Mouse (Mus musculus) forebrain, postnatal 0 days (tissue): ENCODE results near the gene Macf1. TPM values are rescaled to one million over a fixed set of nuclear protein-coding genes. Genes with fewer than 3 reads are reported as not detected.

Experiments
- ATAC-seq: fragments of 200-750 bp; cut with Nextera tagmentation; 2 replicates; pipeline ENCODE4 v1.8.0; 2017; ENCODE audit warnings: mild to moderate bottlenecking, moderate library complexity
- DNase-seq: peaks from one replicate; pipeline ENCODE4 v3.0.0-alpha.2; 2015
- H3K27ac ChIP-seq: fragments of 300-500 bp; sonication (generic); 2 replicates; pipeline ENCODE4 v1.5.1; 2014; ENCODE audit warnings: low read depth, mild to moderate bottlenecking, antibody characterized with exemption, low read length, moderate library complexity, mixed read lengths
- H3K27me3 ChIP-seq: fragments of 300-500 bp; sonication (generic); 2 replicates; pipeline ENCODE4 v1.6.1; 2014; ENCODE audit warnings: mild to moderate bottlenecking, low read length, mixed read lengths; ENCODE audit not compliant: insufficient read depth
- H3K36me3 ChIP-seq: fragments of 300-500 bp; sonication (generic); 2 replicates; pipeline ENCODE4 v1.6.1; 2014; ENCODE audit warnings: mild to moderate bottlenecking, moderate library complexity; ENCODE audit not compliant: insufficient read depth
- H3K4me1 ChIP-seq: fragments of 300-500 bp; sonication (generic); 2 replicates; pipeline ENCODE4 v1.6.1; 2014; ENCODE audit warnings: antibody characterized with exemption; ENCODE audit not compliant: insufficient read depth
- H3K4me2 ChIP-seq: fragments of 300-500 bp; sonication (generic); 2 replicates; pipeline ENCODE4 v1.6.1; 2014; ENCODE audit warnings: low read depth, mild to moderate bottlenecking, moderate library complexity
- H3K4me3 ChIP-seq: fragments of 300-500 bp; sonication (generic); 2 replicates; pipeline ENCODE4 v1.5.1; 2014; ENCODE audit warnings: low read depth, low read length, mixed read lengths
- H3K9ac ChIP-seq: fragments of 300-500 bp; sonication (generic); 2 replicates; pipeline ENCODE4 v1.6.1; 2014; ENCODE audit warnings: mild to moderate bottlenecking
- H3K9me3 ChIP-seq: fragments of 300-500 bp; sonication (generic); 2 replicates; pipeline ENCODE4 v1.6.1; 2016; ENCODE audit warnings: low read length
- CTCF ChIP-seq: sonication (generic); IDR thresholded peaks from 2 replicates; pipeline ENCODE4 v1.5.1; 2016; ENCODE audit warnings: antibody characterized with exemption, control low read depth, low read depth
- WGBS: fragments of 180-500 bp; shearing (Covaris S2); extraction: QIAGEN DNeasy Blood & Tissue Kit; methylation state at CpG from one replicate; pipeline ENCODE4 v1.1.7; 2014; 5-methylcytosine and 5-hydroxymethylcytosine counted together
- polyA plus RNA-seq: library from polyadenylated mRNA; unstranded; fragments of >200 nt; fragmentation: Nextera tagmentation; extraction: Ambion mirVana; gene quantifications from 2 replicates; pipeline ENCODE4 v1.2.1, GENCODE M21; 2015
- total RNA-seq: library from RNA; depleted of rRNA; stranded (reverse); fragments of >200 nt; gene quantifications from 2 replicates; pipeline ENCODE4 v1.2.3, GENCODE M21; 2014

Macf1 gene
- total and polyA plus RNA-seq, 2 experiments from 2014 or later = 58.2 to 345 TPM

- Histone ChIP-seq H3K4me1 (peaks cover 31% of the 10 kb centered on the region), H3K4me2 (no peak overlapping the region), H3K4me3 (no peak overlapping the region), H3K36me3 (peaks cover 12% of the 10 kb centered on the region), H3K27ac (no peak overlapping the region), H3K27me3 (no peaks in the 10 kb centered on the region), H3K9ac (no peak overlapping the region), H3K9me3 (no peaks in the 10 kb centered on the region)
- no peak for TF ChIP-seq CTCF
- WGBS = 21% methylated on average over 1 of the region's 1 CpGs
- no peak for ATAC-seq
- DNase-seq = peak; percentile 41
Measured at GRCm38 (mm10) chr4:123404056-123404455, 280.1 kb downstream of the Macf1 start.

GRCm38 (mm10) chr4:123402244-123402643 is 281.9 kb downstream of the Macf1 start:
- H3K27ac ChIP-seq = no peak overlapping the region
- no peak for ATAC-seq
- peaks cover 24% of the 10 kb centered on the region for H3K36me3 ChIP-seq
- no peak for DNase-seq
- WGBS = 86% methylated on average over 1 of the region's 1 CpGs
- no peaks in the 10 kb centered on the region for H3K9me3 ChIP-seq
- no peak for TF ChIP-seq CTCF
- H3K4me3 ChIP-seq = no peak overlapping the region
- peaks cover 25% of the 10 kb centered on the region for H3K4me1 ChIP-seq
- no peaks in the 10 kb centered on the region for H3K27me3 ChIP-seq
- H3K4me2 ChIP-seq = no peak overlapping the region
- no peak overlapping the region for H3K9ac ChIP-seq

- Histone ChIP-seq H3K9me3 (no peaks in the 10 kb centered on the region), H3K27ac (no peak overlapping the region), H3K9ac (no peak overlapping the region), H3K36me3 (peaks cover 32% of the 10 kb centered on the region), H3K27me3 (no peaks in the 10 kb centered on the region), H3K4me2 (no peak overlapping the region), H3K4me1 (peaks cover 17% of the 10 kb centered on the region), H3K4me3 (no peak overlapping the region)
- TF ChIP-seq CTCF = no peak
- 48% methylated on average over 3 of the region's 3 CpGs for WGBS
- DNase-seq (no peak), ATAC-seq (peak; percentile 59)
Measured at GRCm38 (mm10) chr4:123401265-123401664, 282.9 kb downstream of the Macf1 start.

- H3K4me2 ChIP-seq = no peak overlapping the region
- no peak overlapping the region for H3K27ac ChIP-seq
- ATAC-seq (no peak), DNase-seq (no peak)
- H3K4me1 ChIP-seq = no peaks in the 10 kb centered on the region
- H3K4me3 ChIP-seq = no peak overlapping the region
- no peaks in the 10 kb centered on the region for H3K9me3 ChIP-seq
- no peaks in the 10 kb centered on the region for H3K27me3 ChIP-seq
- H3K36me3 ChIP-seq = peaks cover 59% of the 10 kb centered on the region
- 91% methylated on average over 5 of the region's 5 CpGs for WGBS
- H3K9ac ChIP-seq = no peak overlapping the region
- no peak for TF ChIP-seq CTCF
Measured at GRCm38 (mm10) chr4:123397643-123398434, 286.3 kb downstream of the Macf1 start.

GRCm38 (mm10) chr4:123397049-123397448 is 287.1 kb downstream of the Macf1 start:
- no peak overlapping the region for H3K9ac ChIP-seq
- no peak for TF ChIP-seq CTCF
- H3K27me3 ChIP-seq = no peaks in the 10 kb centered on the region
- no peak overlapping the region for H3K4me3 ChIP-seq
- no peaks in the 10 kb centered on the region for H3K4me1 ChIP-seq
- H3K4me2 ChIP-seq = no peak overlapping the region
- peaks cover 62% of the 10 kb centered on the region for H3K36me3 ChIP-seq
- WGBS = 98% methylated on average over 8 of the region's 8 CpGs
- DNase-seq (no peak), ATAC-seq (no peak)
- no peaks in the 10 kb centered on the region for H3K9me3 ChIP-seq
- H3K27ac ChIP-seq = no peak overlapping the region

- H3K9ac ChIP-seq = no peak overlapping the region
- TF ChIP-seq CTCF = 0 out of 2 replicates have a peak, but pooled peaks have one; percentile 16
- H3K4me1 ChIP-seq = no peaks in the 10 kb centered on the region
- H3K4me3 ChIP-seq = no peak overlapping the region
- peaks cover 65% of the 10 kb centered on the region for H3K36me3 ChIP-seq
- DNase-seq (no peak), ATAC-seq (no peak)
- H3K4me2 ChIP-seq = no peak overlapping the region
- no peaks in the 10 kb centered on the region for H3K27me3 ChIP-seq
- no peak overlapping the region for H3K27ac ChIP-seq
- H3K9me3 ChIP-seq = no peaks in the 10 kb centered on the region
- WGBS = 98% methylated on average over 2 of the region's 2 CpGs
Measured at GRCm38 (mm10) chr4:123395435-123396000, 288.6 kb downstream of the Macf1 start.

- no peak for ATAC-seq
- 89% methylated on average over 5 of the region's 5 CpGs for WGBS
Measured at GRCm38 (mm10) chr4:123394878-123395277, 289.3 kb downstream of the Macf1 start.

More at GRCm38 (mm10) chr4:123394878-123395277, 289.3 kb downstream of the Macf1 start:
- no peak overlapping the region for H3K27ac ChIP-seq
- H3K9ac ChIP-seq = no peak overlapping the region
- peaks cover 68% of the 10 kb centered on the region for H3K36me3 ChIP-seq
- DNase-seq = no peak
- H3K27me3 ChIP-seq = no peaks in the 10 kb centered on the region
- no peak overlapping the region for H3K4me3 ChIP-seq
- no peak overlapping the region for H3K4me2 ChIP-seq
- TF ChIP-seq CTCF = no peak
- H3K9me3 ChIP-seq = no peaks in the 10 kb centered on the region
- H3K4me1 ChIP-seq = no peaks in the 10 kb centered on the region
